22 mouse cellular contexts compared by ENCODE assay signal in the genomic region with DNA sequence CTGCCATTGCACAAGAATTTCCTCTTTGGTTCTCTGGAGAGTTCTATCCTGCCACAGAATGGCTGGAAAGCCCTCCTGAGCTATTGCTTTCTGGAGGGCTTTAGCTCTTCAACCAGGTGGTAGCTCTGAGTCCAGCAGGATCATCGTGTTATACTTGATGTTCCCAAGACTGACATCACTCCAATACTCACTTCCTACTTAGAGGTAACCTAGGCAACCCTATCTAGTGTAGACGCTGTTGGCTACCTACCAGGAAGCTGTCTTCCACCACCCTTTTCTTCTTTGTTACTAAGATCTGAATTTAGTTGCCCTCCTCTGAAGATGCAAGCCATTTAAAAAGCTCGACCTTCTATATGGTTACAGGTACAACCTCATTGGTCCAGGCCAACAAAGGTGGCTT. TPM values are rescaled to one million over a fixed set of nuclear protein-coding genes. Genes with fewer than 3 reads are reported as not detected.
DNase-seq lines count a peak whose midpoint lies in the region; ATAC-seq and TF ChIP-seq lines count a peak whose summit lies in the region.
"Had no signal": no experiment of that assay in that cellular context is flagged by ENCODE, and none has a peak within 500 bp of the region (broad histone marks: within the 10 kb centered on the region; RNA-seq: fewer than 3 reads in every experiment).

No protein-coding gene starts in this region.

- TF ChIP-seq CTCF in spleen, adult 2 months (IDR thresholded peaks at IDR 0.05; ENCODE audit: extremely low read depth, insufficient read depth, insufficient read length, insufficient replicate concordance) = no peak

- H3K27ac ChIP-seq in spleen, adult 2 months (ENCODE audit: insufficient read depth, low read length) = 0 out of 2 replicates have a peak overlapping the region, but pooled peaks have one; percentile 16
- H3K27ac ChIP-seq: embryonic facial prominence, embryonic 12.5 days; embryonic facial prominence, embryonic 15.5 days; forebrain, embryonic 12.5 days; forebrain, embryonic 15.5 days; heart, adult 2 months; hindbrain, embryonic 13.5 days had no signal

- WGBS in spleen, adult 2 months = 66% methylated on average over 3 of the region's 3 CpGs

- intact Hi-C loops in left cerebral cortex, postnatal 10 days (cut with DNase I) = no loop called here

- ATAC-seq in megakaryocyte, adult 5-6 weeks (ENCODE audit: poor library complexity, severe bottlenecking) = 0 out of 2 replicates have a peak, but pooled peaks have one; percentile 5
- ATAC-seq: forebrain, embryonic 15.5 days; hindbrain, embryonic 16.5 days; inflammation-experienced regulatory T-cells, adult 6 months; Patski had no signal

- H3K27me3 ChIP-seq in spleen, adult 2 months (ENCODE audit: control insufficient read depth, insufficient read depth, low read length) = no peaks in the 10 kb centered on the region
- H3K27me3 ChIP-seq: embryonic facial prominence, embryonic 12.5 days; embryonic facial prominence, embryonic 15.5 days; forebrain, embryonic 12.5 days; forebrain, embryonic 15.5 days; hindbrain, embryonic 13.5 days; Patski had no signal

- DNase-seq in spleen, adult 2 months (ENCODE audit: low read depth in 1 of 2, low spot score in 2 of 2) = no peak
- DNase-seq in spleen, postnatal 4 days (ENCODE audit: low spot score in 2 of 2) = no peak
- DNase-seq in MEL-GATA-1-ER (ENCODE audit: extremely low read depth, low read depth) = peak; percentile 15
- no peak for DNase-seq in left cerebral cortex, postnatal 10 days (ENCODE audit: extremely low spot score in 1 of 2, low spot score in 2 of 2)
- DNase-seq in cerebellum, postnatal 4 days (ENCODE audit: low spot score in 2 of 2) = no peak
- DNase-seq: adrenal gland, postnatal 10 days; adrenal gland, postnatal 36 days; cerebellum, adult 18-20 months; cerebellum, adult 9-10 months; cerebellum, postnatal 14 days; gastrocnemius, postnatal 10 days; gastrocnemius, postnatal 36 days; heart, adult 2 months had no signal

- H3K4me3 ChIP-seq in spleen, adult 2 months (ENCODE audit: extremely low read depth, insufficient read depth, insufficient read length) = no peak overlapping the region
- H3K4me3 ChIP-seq: embryonic facial prominence, embryonic 12.5 days; embryonic facial prominence, embryonic 15.5 days; forebrain, embryonic 12.5 days; forebrain, embryonic 15.5 days; heart, adult 2 months; hindbrain, embryonic 13.5 days had no signal

- TF ChIP-seq POLR2A in spleen, adult 2 months (IDR thresholded peaks at IDR 0.05; ENCODE audit: low read depth, low read length) = no peak

- peaks cover 15% of the 10 kb centered on the region; the same call in 1 of the 2 replicates for H3K4me1 ChIP-seq in spleen, adult 2 months (ENCODE audit: control insufficient read depth, insufficient read depth, insufficient read length)
- H3K4me1 ChIP-seq: embryonic facial prominence, embryonic 12.5 days; embryonic facial prominence, embryonic 15.5 days; forebrain, embryonic 15.5 days; hindbrain, embryonic 13.5 days had no signal

- no peaks in the 10 kb centered on the region for H3K36me3 ChIP-seq in spleen, adult 2 months (ENCODE audit: control insufficient read depth, insufficient read depth, low read length)
- H3K36me3 ChIP-seq: embryonic facial prominence, embryonic 12.5 days; embryonic facial prominence, embryonic 15.5 days; forebrain, embryonic 12.5 days; forebrain, embryonic 15.5 days; hindbrain, embryonic 13.5 days had no signal

RNA-seq across cellular contexts. Expression of a gene that starts 46.9 kb away (rescaled TPM):
- polyA plus RNA-seq in spleen, adult 2 months (2012; rRNA removed) = 11.2 and 12.1 TPM in 2 replicates
- 9.8 and 12.9 TPM in 2 replicates for total RNA-seq in megakaryocyte, adult 5-6 weeks (2015)
- 7.7 and 9.9 TPM in 2 replicates for total RNA-seq in megakaryocyte, adult 5-6 weeks (2017)
- 1,000 to 10,000 TPM; 1,479 to 1,505 TPM for total RNA-seq in left cerebral cortex, postnatal 10 days (2021)

Comparison
In these comparisons a context has a peak if more than half of its experiments do, and no peak if none do; other contexts are left out.
1. RNA of a gene that starts 46.9 kb away (total RNA-seq): 1,479 to 1,505 TPM in left cerebral cortex, postnatal 10 days; 7.7 to 12.9 TPM in megakaryocyte, adult 5-6 weeks; every median in the first group is over 100 times any median in the second.